Mouse (Mus musculus) heart, adult 2 months (tissue): ENCODE data around the gene Tifab. TPM values are rescaled to one million over a fixed set of nuclear protein-coding genes. Genes with fewer than 3 reads are reported as not detected.
A peak's percentile ranks its signal among the peaks of the same experiment; 100 is the strongest.

ENCODE experiments used
- DNase-seq, 2 experiments: peaks; one replicate each; pipeline ENCODE4 v3.0.0; 2021
- H3K27ac ChIP-seq: fragments of 200-600 bp; 2 replicates; pipeline ENCODE4 v1.8.1; 2022
- H3K27me3 ChIP-seq: fragments of 200-500 bp; 2 replicates; pipeline ENCODE4 v1.6.1; 2012; ENCODE audit warnings: mild to moderate bottlenecking, low read length, inconsistent platforms, mixed read lengths; ENCODE audit not compliant: control insufficient read depth, insufficient read depth
- H3K36me3 ChIP-seq: fragments of 200-500 bp; 2 replicates; pipeline ENCODE4 v1.6.1; 2012; ENCODE audit warnings: low read length, inconsistent platforms; ENCODE audit not compliant: control insufficient read depth, insufficient read depth
- H3K4me1 ChIP-seq: fragments of 200-500 bp; 2 replicates; pipeline ENCODE4 v1.6.1; 2011; ENCODE audit warnings: low read length; ENCODE audit not compliant: control insufficient read depth, insufficient read depth
- H3K4me3 ChIP-seq: fragments of 200-600 bp; 2 replicates; pipeline ENCODE4 v1.8.1; 2022
- H3K79me2 ChIP-seq: fragments of 200-500 bp; replicated peaks from 2 replicates; pipeline ENCODE4 v1.6.1; 2012; ENCODE audit warnings: mild to moderate bottlenecking, inconsistent platforms, low read length, moderate library complexity, mixed read lengths; ENCODE audit not compliant: control insufficient read depth, insufficient read depth
- H3K9ac ChIP-seq: fragments of 200-500 bp; 2 replicates; pipeline ENCODE4 v1.6.1; 2012; ENCODE audit warnings: low read depth, mild to moderate bottlenecking, control low read depth, inconsistent platforms, low read length, mixed read lengths
- CTCF ChIP-seq: fragments of 200-600 bp; IDR thresholded peaks from 2 replicates; pipeline ENCODE4 v1.8.1; 2022; ENCODE audit warnings: antibody characterized with exemption, mild to moderate bottlenecking, moderate library complexity
- EP300 ChIP-seq: fragments of 200-500 bp; IDR thresholded peaks from 2 replicates; pipeline ENCODE4 v1.6.1; 2011; ENCODE audit warnings: low read depth, low read length, control low read depth; ENCODE audit not compliant: insufficient read depth
- POLR2A ChIP-seq: fragments of 200-500 bp; IDR thresholded peaks from 2 replicates; pipeline ENCODE4 v1.6.1; 2011; ENCODE audit warnings: mild to moderate bottlenecking, low read depth, low read length, control low read depth; ENCODE audit not compliant: insufficient read depth
- WGBS: fragments of 180-500 bp; shearing (Covaris S2); methylation state at CpG from one replicate; pipeline ENCODE4 v1.1.7; 2018; 5-methylcytosine and 5-hydroxymethylcytosine counted together
- intact Hi-C: fragments of 180-260 bp; cut with DNase I; formaldehyde crosslinking; loops from one replicate; pipeline ENCODE4 v1.15.1; 2025
- long read RNA-seq: library from polyadenylated mRNA; stranded (forward); transcript quantifications from one replicate; pipeline ENCODE4 v2.0.0, GENCODE M21; 2021
- polyA plus RNA-seq: library from polyadenylated mRNA; depleted of rRNA; stranded (reverse); fragments of >200 nt; gene quantifications from 2 replicates; pipeline ENCODE4 v1.2.3, GENCODE M21; 2012; rRNA removed
- total RNA-seq, 2 experiments: library from RNA; stranded (reverse); gene quantifications; 2 replicates each; pipeline ENCODE4 v1.2.3; 2021

Gene Tifab
- total RNA-seq = 1 to 10 TPM; 1.1 to 1.2 TPM
- 1.7 and 2.1 TPM in 2 replicates for polyA plus RNA-seq
- long read RNA-seq, partial matches to known transcripts = 0 of 1 reads
- long read RNA-seq, other reads (novel, unspliced or antisense) = 0 of 1 reads

DNA sequence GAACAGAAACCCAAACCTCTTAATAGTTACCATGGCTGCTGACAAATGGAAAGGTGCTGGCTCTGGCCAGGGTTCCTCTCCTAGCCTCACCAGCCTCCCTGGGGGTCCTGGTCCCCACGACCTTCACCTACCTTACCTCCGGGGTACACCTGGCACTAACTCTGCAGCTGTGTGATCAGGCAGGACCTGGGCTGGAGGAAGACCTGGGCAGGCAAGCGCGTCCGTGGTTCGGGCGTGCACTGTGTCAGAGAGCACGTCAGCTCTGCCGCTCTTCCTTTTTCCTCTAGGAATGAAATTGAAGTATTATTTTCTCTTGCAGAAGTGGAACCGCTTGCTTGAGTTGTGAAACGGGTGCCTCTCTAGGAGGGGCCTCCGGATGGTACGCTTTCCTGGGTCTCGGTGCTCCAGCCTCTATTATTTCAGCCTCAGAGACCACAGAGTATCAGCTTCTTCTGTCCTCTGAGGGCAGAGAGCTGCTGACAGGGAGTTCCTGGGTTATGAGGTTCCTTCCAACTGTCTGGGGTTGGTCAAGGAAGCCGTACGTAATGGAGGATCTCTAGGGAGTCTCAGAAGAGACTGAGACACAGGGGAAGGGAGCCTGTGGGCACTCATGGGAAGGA is at the start of gene Tifab:
TSS of gene Tifab (minus strand) at position 470 of the 620 bp plus-strand sequence.
- Histone ChIP-seq H3K27ac (no peak within 1 kb of the TSS), H3K4me1 (no peaks in the 10 kb centered on the region), H3K79me2 (no peaks in the 10 kb centered on the region), H3K9ac (peak within 1 kb of the TSS; percentile 23; the same call in 1 of the 2 replicates), H3K4me3 (no peak within 1 kb of the TSS), H3K36me3 (no peaks in the 10 kb centered on the region), H3K27me3 (no peaks in the 10 kb centered on the region)
- DNase-seq = peak in 1 of 2 experiments; percentile 48
- intact Hi-C loops = no loop called here
- TF ChIP-seq EP300 (no peak), POLR2A (peak; percentile 50; the same call in 1 of the 2 replicates)
- WGBS = 78% methylated on average over 16 of the region's 16 CpGs

DNA sequence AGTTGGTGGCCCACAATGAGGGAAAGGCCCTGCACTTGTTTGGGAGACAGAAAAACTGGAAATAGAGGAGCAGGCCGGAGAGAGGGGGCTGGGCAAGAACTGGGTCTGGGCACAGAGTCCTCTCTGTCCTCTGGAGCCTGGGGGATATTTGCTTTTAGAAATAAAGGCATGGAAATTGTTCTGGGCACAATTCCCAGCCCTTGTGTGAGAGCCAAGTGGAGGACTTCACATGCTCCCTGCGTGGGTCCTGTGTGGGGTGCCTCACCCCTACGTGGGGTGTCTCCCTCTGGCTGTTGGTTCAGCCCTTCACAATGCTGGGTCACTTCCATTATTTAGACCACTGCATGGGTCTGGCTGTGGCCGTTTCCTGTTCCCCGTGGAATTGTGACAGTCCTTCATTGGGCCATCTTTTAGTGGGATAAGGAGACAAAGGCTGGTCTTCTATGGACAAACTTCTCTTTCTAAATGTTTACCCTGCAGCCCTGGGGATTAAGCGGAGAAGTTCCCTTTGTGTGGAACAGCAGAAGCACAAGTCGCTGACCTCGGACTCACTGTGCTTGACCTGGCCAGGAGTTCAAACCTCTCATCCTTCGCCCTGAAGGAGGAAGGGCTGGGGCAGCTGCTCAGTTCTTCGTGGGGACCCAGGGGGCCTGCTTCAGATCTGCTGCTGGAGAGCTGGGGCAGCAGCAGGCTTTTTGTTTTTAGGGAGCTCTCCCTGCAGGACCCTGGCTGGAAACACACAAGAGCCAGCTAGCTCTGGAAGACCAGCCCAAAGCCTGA is 47.7 kb upstream of the Tifab start:
- Histone ChIP-seq H3K4me3 (no peak overlapping the region), H3K79me2 (no peaks in the 10 kb centered on the region), H3K4me1 (no peaks in the 10 kb centered on the region), H3K27ac (no peak overlapping the region), H3K36me3 (no peaks in the 10 kb centered on the region), H3K27me3 (peaks cover 9% of the 10 kb centered on the region), H3K9ac (no peak overlapping the region)
- no peak for TF ChIP-seq EP300
- TF ChIP-seq CTCF = no peak
- no peak for TF ChIP-seq POLR2A
- 28% methylated on average over 10 of the region's 10 CpGs for WGBS
- intact Hi-C loops = no loop called here
- no peak for DNase-seq

DNA sequence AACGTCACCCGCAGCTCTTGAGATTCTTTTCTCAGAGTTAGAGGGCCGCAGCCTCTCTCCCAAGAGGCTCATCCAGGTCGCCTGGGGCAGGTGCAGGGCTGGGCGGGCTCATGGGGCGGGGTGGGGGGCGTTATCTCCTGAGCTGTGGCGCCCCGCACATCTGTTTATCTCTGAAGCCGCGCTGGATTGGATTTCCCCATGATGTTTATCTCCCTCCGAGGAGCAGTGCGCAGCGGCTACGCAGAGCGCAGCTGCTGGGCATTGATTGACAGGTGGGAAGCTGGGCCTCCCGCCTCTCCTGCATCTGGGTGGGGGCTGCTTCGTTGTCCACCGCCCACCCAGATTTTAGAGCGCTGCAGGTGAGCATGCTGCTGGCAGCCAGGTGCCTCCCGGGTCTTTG is 44.9 kb upstream of the Tifab start:
- H3K36me3 ChIP-seq = no peaks in the 10 kb centered on the region
- no peaks in the 10 kb centered on the region for H3K79me2 ChIP-seq
- intact Hi-C loops = no loop called here
- no peak for TF ChIP-seq EP300
- no peak for TF ChIP-seq CTCF
- no peak overlapping the region for H3K4me3 ChIP-seq
- H3K9ac ChIP-seq = no peak overlapping the region
- no peaks in the 10 kb centered on the region for H3K4me1 ChIP-seq
- no peak for DNase-seq
- peaks cover 11% of the 10 kb centered on the region for H3K27me3 ChIP-seq
- no peak overlapping the region for H3K27ac ChIP-seq
- WGBS = 14% methylated on average over 21 of the region's 21 CpGs

GRCm38 (mm10) chr13:56222849-56223246 is 44.2 kb upstream of the Tifab start:
- Histone ChIP-seq H3K36me3 (no peaks in the 10 kb centered on the region), H3K27me3 (peaks cover 11% of the 10 kb centered on the region), H3K27ac (no peak overlapping the region), H3K9ac (no peak overlapping the region), H3K79me2 (no peaks in the 10 kb centered on the region), H3K4me3 (no peak overlapping the region), H3K4me1 (no peaks in the 10 kb centered on the region)
- no peak for TF ChIP-seq EP300
- TF ChIP-seq CTCF = no peak
- no peak for TF ChIP-seq POLR2A
- DNase-seq = no peak
- 10% methylated on average over 4 of the region's 4 CpGs for WGBS
- intact Hi-C loops = no loop called here

DNA sequence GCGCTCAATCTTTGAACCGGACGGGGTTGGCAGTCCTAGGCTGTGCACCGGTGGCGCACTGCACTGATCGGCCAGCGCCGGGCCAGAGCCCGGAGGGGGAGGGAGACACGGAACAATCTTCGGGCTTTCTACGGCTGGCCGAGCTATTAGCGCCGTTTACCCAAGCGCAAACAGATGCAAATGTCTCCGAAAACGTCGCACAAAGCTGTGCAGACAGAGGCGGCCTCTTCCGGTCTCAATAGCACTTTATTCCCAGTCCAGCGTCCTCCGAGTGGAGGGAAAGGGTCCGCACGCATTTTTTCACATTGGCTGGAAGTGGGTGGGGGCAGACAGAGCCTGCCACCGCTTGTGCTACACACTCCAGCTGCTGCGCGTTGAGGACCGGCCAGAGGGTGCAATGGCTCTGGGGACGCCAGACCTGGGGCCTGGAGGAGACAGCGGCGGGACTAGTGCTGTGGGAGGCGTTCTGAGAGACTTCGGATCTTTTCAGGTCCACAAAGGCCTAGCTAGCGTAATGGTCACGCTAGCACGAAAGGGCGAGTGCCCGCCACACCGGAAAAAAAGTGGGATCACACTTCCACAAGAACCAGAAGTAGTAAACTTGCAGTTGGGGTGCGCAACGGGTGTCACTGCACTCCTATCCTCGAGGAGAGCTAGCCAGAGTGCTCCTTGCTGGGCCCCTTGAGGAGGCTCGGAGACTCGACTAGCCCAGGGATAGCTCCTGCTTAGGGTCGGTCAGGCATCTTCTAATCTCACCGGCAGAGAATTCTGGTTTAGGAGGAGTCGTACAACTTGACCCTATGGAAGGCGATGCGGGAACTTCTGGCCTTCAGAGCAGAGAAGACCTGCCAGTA is 43.5 kb upstream of the Tifab start:
- 3% methylated on average over 50 of the region's 50 CpGs for WGBS
- H3K9ac ChIP-seq = no peak overlapping the region
- intact Hi-C loops = no loop called here
- DNase-seq = peak in 1 of 2 experiments; percentile 27
- no peaks in the 10 kb centered on the region for H3K36me3 ChIP-seq
- no peaks in the 10 kb centered on the region for H3K79me2 ChIP-seq
- H3K27me3 ChIP-seq = peaks cover 11% of the 10 kb centered on the region
- peak overlapping the region; percentile 24; the same call in 1 of the 2 replicates for H3K4me3 ChIP-seq
- no peaks in the 10 kb centered on the region for H3K4me1 ChIP-seq
- TF ChIP-seq EP300 = no peak
- TF ChIP-seq CTCF = no peak
- TF ChIP-seq POLR2A = no peak
- H3K27ac ChIP-seq = no peak overlapping the region
